Mouse (Mus musculus) right cerebral cortex, postnatal 36 days (tissue): ENCODE results near the gene Muc4.

Experiments used
- DNase-seq, 2 experiments: peaks; one replicate each; pipeline ENCODE4 v3.0.0; 2022; ENCODE audit warnings: low spot score in 2 of 2, mixed read lengths in 1 of 2

The Muc4 gene

GRCm38 (mm10) chr16:32735586-32735985, at the start of gene Muc4:
Muc4 (plus strand) TSS chr16:32735886.
- DNase-seq: no peak

DNA sequence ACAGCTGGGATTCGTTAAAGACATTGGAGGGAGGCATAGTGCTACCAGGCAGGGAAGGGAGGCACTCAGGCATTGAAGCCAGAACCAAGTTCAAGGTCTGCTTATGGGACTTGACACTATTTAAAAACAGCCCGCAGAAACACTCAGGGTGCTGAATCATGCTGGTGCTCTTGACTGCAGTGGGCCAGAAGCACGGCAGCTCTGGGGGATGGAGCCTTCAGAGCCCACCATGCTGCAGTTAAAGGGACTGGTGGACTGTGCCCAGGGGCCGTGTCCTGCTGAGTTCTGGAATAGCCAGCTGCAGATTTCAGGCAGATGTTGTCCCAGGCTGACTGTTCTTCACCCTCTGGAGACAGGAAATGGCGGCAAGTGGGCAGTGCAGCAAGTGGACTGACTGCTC, 49.7 kb upstream of the Muc4 start:
- DNase-seq: no peak

DNA sequence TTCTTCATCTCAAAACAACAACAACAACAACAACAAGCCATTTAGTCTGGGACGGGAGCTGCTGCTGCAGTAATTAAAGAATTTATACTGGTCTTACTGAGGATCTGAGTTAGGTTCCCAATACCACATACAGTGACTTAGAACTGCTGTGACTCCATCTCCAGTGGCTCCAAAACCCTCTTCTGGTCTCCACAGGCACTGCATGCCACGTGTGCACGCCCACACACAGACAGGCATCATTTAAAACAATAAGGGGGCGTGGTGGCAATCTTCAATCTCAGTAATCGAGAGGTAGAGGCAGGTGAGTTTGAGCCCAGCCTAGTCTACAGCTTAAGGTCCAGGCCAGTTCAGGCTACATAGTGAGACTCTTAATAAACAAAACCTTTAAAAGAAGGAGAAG, 48.5 kb upstream of the Muc4 start:
- no peak for DNase-seq

- no peak for DNase-seq
Measured at GRCm38 (mm10) chr16:32688770-32689169, 46.9 kb upstream of the Muc4 start.

- DNase-seq: no peak
Measured at GRCm38 (mm10) chr16:32689501-32689900, 46.2 kb upstream of the Muc4 start.

DNA sequence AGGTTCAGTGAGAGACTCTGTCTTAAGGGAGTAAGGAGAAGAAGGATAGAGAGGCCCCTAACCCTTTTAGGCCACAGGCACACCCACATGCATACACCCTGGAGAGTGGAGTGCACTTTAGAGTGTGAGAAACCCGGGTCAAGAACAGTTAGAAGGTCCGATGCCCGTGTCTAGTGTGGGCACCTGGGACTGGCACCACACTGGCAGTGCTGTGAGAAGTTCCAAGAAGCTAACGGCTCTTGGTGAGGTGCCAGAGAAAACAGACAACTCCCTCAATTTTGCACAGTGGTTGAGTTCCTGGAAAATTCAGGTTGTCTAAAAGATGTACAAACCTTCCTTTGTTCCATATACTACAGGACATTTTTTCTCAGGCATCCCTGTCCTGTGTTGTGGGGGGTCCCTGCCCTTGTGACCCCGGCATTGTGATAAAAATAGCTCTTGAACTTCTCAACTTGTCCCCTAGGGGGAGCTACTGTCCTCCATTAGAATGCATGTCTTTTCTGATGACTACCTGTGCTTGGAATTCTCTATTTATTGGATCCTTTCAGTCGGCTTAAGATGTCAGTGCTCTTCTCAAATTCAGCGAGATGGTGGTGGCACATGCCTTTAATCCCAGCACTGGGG, 38.7 kb upstream of the Muc4 start:
- no peak for DNase-seq

DNA sequence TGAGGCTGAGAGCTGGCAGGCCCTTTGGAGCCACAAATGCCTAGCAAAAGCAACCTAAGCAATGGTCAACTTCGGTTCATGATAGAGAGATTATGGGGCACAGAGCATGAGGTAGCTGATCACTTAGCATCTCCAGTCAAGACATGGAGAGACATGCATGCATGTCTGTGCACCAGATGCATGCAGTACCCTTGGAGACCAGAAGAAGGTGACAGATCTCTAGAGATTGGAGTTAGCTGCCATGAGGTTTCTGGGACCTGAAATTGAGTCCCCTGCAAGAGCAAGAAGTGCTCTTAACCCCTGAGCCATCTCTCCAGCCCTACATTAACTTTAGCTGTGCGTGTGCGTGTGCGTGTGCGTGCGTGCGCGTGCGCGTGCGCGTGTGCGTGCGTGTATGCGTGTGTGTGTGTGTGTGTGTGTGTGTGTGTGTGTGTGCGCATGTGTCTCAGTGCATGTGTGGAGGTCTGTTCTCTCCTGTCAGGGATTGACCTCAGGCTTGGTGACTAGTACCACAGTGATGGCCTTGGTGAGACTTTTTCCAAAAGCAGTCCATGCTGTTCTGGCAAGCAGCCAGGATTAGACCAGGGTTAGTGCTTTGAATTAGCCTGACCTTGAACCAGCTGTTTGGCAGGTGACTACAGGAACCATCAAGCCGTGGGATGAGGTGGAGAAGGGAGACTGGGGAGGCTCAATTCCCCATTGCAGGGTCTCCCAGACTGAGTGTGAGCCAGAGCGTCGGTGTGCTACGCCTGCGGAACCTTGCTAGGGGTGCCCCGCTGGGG, 37.8 kb upstream of the Muc4 start:
- DNase-seq: no peak

DNA sequence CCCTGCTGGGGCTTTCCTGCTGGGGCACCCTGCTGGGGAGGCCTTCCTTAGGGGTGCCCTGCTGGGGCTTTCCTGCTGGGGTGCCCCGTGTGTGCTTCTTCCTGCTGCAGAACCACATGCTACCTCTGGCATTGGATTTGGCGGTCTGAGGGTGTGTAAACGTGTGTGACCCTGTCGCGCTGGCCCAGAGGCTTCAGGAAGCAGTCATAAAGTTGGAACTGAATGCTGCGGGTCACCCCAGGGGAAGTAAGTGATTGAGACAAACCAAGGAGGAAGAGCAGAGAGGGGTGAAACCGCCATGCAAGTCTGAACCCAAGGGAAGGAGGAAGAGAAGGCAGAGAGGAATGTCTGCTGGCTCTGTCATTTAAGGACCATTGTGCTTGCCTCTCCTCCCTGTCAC, 37.1 kb upstream of the Muc4 start:
- no peak for DNase-seq

- no peak for DNase-seq
Measured at GRCm38 (mm10) chr16:32703312-32703912, 32.3 kb upstream of the Muc4 start.

DNA sequence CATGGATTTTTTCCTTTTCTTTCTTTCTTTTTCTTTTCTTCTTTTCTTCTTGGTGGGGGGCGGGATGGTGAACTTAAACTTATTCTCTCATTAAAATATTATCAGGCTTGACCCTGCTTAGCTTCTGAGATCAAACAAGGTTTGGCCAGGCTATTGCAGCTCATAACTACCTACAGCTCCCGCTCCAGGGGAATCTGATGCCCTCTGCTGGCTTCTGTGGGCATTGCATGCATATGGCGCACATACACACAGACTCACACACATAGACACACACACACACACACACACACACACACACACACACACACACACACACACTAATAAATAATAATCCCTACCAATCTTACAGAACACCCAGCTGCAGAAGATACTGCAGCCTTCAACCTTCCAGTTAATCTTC, 30.1 kb upstream of the Muc4 start:
- DNase-seq: no peak

GRCm38 (mm10) chr16:32707111-32707823, 28.4 kb upstream of the Muc4 start:
- DNase-seq: no peak

DNA sequence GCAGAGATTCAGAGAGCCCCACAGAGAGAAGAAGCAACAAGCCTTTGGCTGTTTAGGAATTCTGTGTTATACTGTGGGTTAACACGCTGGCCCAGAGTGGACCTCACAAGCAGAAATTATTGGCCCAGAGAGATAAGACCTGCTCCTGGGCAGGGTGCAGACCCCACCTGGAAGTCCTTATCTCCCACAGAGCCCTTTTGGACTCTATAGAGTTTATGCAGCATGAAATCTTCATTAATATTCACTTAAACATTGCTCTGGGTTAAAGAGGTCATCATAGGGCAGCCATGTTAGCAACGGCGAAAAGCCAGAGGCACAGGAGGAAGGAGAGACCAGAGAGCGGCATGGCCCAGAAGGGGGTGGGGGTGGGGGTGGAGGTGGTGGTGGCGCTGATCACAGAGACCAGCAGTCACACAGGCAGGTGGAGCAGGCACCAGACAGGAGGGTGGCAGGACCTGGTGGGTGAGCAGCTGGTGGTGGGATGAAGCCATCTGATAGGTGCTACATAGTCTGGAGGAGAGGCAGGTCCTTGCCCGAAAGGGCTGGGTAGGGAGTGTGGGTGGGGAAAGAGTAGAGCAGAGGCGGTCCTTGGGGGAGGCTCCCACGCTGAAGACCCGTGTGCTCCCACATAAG, 27.7 kb upstream of the Muc4 start:
- DNase-seq: no peak

DNA sequence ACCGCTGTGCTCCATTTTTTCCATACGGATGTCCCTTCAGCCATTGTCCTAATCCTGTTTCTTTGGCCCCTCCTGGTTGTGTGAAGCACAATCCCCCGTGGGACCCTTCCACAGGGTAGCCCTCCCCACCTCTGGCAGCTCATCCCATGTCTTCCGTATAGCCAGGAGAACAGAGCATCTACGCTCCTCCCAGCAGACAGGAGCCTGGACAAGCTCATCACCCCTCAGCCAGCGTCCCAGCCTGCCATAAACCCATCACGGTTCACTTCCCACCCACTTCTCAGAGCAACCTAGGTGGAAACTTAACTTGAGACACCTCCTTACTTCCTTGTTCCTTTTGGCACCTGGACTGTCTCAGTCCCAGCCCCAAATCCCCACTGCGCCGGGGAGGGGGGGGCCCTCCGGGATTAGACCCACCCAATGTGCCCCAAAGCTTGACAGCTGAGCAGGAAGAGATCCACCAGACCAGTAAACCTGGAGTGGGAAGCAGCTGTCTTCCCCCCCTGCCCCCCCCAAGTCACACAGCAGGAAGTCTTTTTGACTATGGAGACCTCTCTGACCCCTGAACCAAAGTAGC, 27.1 kb upstream of the Muc4 start:
- no peak for DNase-seq

- DNase-seq: no peak
Measured at GRCm38 (mm10) chr16:32709116-32709515, 26.6 kb upstream of the Muc4 start.

DNA sequence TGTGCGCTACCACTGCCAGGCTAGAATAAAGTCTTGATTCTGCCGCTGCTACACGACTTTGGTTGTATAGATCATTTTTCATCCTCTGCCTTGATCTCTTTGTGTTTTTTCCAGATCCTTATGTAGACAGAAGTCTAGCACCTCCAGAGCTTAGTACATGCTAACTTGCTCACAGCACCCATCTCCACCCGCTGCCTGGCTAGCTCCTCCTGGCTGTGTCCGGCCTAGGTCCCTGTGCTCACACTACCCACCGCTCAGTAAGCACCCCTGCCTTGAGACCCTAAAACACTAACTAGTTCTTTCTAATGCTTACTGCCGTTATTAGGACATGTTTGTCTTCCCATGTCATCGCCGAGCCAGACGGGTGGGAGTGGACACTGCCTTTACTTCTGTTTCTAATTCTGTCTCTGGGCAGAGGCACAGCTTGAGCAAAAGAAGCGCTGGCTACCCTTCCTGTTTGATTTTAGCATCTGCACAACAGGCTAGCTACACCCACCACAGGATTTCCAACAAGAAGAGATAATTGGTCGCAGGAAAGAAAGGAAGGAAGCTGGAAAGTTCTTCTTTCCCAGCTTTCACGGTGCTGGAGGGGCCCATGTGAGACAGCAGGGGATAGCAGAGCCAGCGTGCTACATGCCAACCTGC, 25.1 kb upstream of the Muc4 start:
- no peak for DNase-seq

DNA sequence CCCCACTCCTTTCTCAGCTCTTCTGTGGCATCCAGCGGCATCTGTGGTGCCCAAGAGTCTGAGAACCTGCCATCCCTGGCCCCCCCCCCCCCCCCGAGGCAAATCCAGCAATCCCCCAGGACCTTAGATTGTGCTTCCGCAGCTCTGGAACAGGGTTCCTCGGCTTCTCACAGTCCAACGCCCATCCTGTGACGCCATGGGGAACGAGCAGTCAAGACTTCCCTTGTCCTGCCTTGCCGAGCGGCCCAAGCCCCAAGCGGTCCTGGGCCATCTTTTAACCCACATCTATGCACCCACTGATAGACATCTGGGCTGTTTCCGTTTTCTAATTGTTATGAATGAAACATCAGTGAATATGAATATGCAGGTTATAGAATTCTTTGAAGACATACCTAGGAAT, 23.5 kb upstream of the Muc4 start:
- no peak for DNase-seq

- no peak for DNase-seq
Measured at GRCm38 (mm10) chr16:32713556-32713955, 22.1 kb upstream of the Muc4 start.

GRCm38 (mm10) chr16:32715364-32715763, 20.3 kb upstream of the Muc4 start:
- no peak for DNase-seq

- DNase-seq: no peak
Measured at GRCm38 (mm10) chr16:32723163-32723562, 12.5 kb upstream of the Muc4 start.

DNA sequence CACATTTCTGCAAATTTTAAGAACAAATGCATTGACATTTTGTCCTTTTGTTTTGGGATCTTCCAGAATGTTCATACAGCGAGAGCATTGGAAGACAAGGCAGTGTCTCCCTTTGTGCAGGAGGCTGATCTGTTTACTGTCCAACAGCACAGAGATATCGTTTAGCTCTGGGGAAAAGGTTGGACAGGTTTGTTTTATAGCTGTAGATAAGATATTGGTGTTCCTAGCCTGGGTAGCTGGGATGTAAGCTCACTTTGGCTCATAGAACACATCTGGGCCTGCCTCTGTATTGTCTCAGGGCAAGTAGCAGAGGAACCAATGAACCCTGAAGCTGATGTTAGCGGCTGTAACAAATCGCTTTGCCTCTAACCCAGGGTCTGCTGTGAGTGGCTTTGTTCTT, 11.9 kb upstream of the Muc4 start:
- no peak for DNase-seq

DNA sequence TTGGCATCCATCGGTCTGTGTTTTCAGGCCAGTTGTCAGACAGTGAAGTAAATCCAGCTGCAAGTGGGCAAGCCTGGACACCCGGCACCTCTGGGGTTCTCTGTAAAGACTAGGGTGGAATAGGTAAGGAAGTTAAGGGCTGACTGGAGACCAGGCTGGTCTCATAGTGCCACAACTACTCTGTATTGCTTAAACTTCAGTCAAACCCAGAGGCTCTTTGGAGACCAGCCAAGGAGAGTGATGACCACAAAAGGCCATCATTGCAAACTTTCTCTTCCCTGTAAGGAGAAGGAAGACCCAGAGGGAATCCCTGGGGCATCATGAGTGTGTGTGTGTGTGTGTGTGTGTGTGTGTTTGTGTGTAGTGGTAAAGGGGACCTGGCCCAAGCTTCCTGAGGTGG, 11.4 kb upstream of the Muc4 start:
- no peak for DNase-seq
